Mouse (Mus musculus): ENCODE measurements around the gene Insr.

GRCm38 (mm10) chr8:3216541-3217092 lies 62.8 kb downstream of the Insr start:
- TF ChIP-seq CTCF (IDR thresholded peaks at IDR 0.05; ENCODE audit: borderline replicate concordance, extremely low read depth, insufficient read depth, insufficient read length): no peak
- TF ChIP-seq POLR2A (IDR thresholded peaks at IDR 0.05; ENCODE audit: borderline replicate concordance, extremely low read depth, insufficient read depth, insufficient read length, poor library complexity, severe bottlenecking): no peak

Measured in brain, embryonic 14.5 days (tissue).